Mouse (Mus musculus): Measurements from ENCODE around the gene Jmjd1c.

Gene Jmjd1c

GRCm38 (mm10) chr10:67302340-67302739, 206.4 kb downstream of the Jmjd1c start:
- no peak for DNase-seq (ENCODE audit: low read depth)
